Comparison of ENCODE assay signal across 8 mouse cellular contexts in genomic region chr19:57356273-57356672, GRCm38 (mm10). TPM values are rescaled to one million over a fixed set of nuclear protein-coding genes. Genes with fewer than 3 reads are reported as not detected.
A peak's percentile ranks its signal among the peaks of the same experiment; 100 is the strongest.
DNase-seq lines count a peak whose midpoint lies in the region; ATAC-seq lines count a peak whose summit lies in the region.

No protein-coding gene starts in this region.

- DNase-seq in kidney, adult 18-20 months: no peak
- no peak for DNase-seq in right cerebral cortex, adult 18-20 months
- DNase-seq in right cerebral cortex, adult 2 months (ENCODE audit: low spot score in 2 of 2): no peak

- no peak overlapping the region for H3K4me2 ChIP-seq in kidney, embryonic 14.5 days (replicated peaks; ENCODE audit: low read depth, low read length)
- H3K4me2 ChIP-seq in liver, embryonic 12.5 days: 0 out of 2 replicates have a peak overlapping the region, but pooled peaks have one; percentile 27
- H3K4me2 ChIP-seq in stomach, embryonic 16.5 days (ENCODE audit: low read depth, low read length): peak overlapping the region; percentile 7; the same call in 1 of the 2 replicates

- no peaks in the 10 kb centered on the region for H3K27me3 ChIP-seq in kidney, embryonic 14.5 days (ENCODE audit: control insufficient read depth, insufficient read depth, low read length)
- no peaks in the 10 kb centered on the region for H3K27me3 ChIP-seq in liver, embryonic 12.5 days (replicated peaks)
- no peaks in the 10 kb centered on the region for H3K27me3 ChIP-seq in stomach, embryonic 16.5 days (ENCODE audit: control insufficient read depth, insufficient read depth, low read length)

- whole genome bisulfite sequencing in kidney, embryonic 14.5 days: 63% methylated on average over 7 of the region's 7 CpGs
- WGBS in liver, embryonic 12.5 days (ENCODE audit: insufficient replicate concordance): 50% methylated on average over 7 of the region's 7 CpGs
- WGBS in stomach, embryonic 16.5 days: 41% methylated on average over 7 of the region's 7 CpGs

- peaks cover 8% of the 10 kb centered on the region; the same call in 1 of the 2 replicates for H3K4me1 ChIP-seq in kidney, embryonic 14.5 days (ENCODE audit: control insufficient read depth, insufficient read depth, low read length)
- peaks cover 26% of the 10 kb centered on the region for H3K4me1 ChIP-seq in brown adipose tissue, adult 24 weeks (ENCODE audit: control insufficient read depth, insufficient read depth, insufficient read length, low read length)
- peaks cover 56% of the 10 kb centered on the region for H3K4me1 ChIP-seq in liver, embryonic 12.5 days
- H3K4me1 ChIP-seq in stomach, embryonic 16.5 days (ENCODE audit: control insufficient read depth, insufficient read depth, low read length): peaks cover 20% of the 10 kb centered on the region

- H3K4me3 ChIP-seq in kidney, embryonic 14.5 days (ENCODE audit: low read length): no peak overlapping the region
- peak overlapping the region; percentile 27; the same call in 1 of the 2 replicates for H3K4me3 ChIP-seq in brown adipose tissue, adult 24 weeks (ENCODE audit: insufficient read depth, low read depth, low read length)
- no peak overlapping the region for H3K4me3 ChIP-seq in liver, embryonic 12.5 days
- H3K4me3 ChIP-seq in stomach, embryonic 16.5 days (replicated peaks; ENCODE audit: low read length): no peak overlapping the region

- H3K9me3 ChIP-seq in kidney, embryonic 14.5 days (ENCODE audit: control insufficient read depth, low read length): no peaks in the 10 kb centered on the region
- H3K9me3 ChIP-seq in liver, embryonic 12.5 days (replicated peaks): no peaks in the 10 kb centered on the region
- no peaks in the 10 kb centered on the region for H3K9me3 ChIP-seq in stomach, embryonic 16.5 days (replicated peaks; ENCODE audit: control insufficient read depth, low read length)

- no peak for ATAC-seq in kidney, embryonic 14.5 days (ENCODE audit: low FRiP score, low TSS enrichment)
- no peak for ATAC-seq in liver, embryonic 12.5 days
- ATAC-seq in stomach, embryonic 16.5 days (ENCODE audit: insufficient read depth, low FRiP score): no peak
- no peak for ATAC-seq in activated CD4-positive, CD25-positive, alpha-beta regulatory T cell, adult 4 months

- H3K9ac ChIP-seq in kidney, embryonic 14.5 days (ENCODE audit: low read depth, low read length): no peak overlapping the region
- no peak overlapping the region for H3K9ac ChIP-seq in liver, embryonic 12.5 days
- 0 out of 2 replicates have a peak overlapping the region, but pooled peaks have one; percentile 18 for H3K9ac ChIP-seq in stomach, embryonic 16.5 days (ENCODE audit: low read length)

- H3K27ac ChIP-seq in kidney, embryonic 14.5 days (ENCODE audit: low read depth, low read length): peak overlapping the region; percentile 42
- H3K27ac ChIP-seq in brown adipose tissue, adult 24 weeks (replicated peaks; ENCODE audit: low read depth, low read length): peak overlapping the region; percentile 74
- H3K27ac ChIP-seq in liver, embryonic 12.5 days: peak overlapping the region; percentile 43; the same call in 1 of the 2 replicates
- peak overlapping the region; percentile 69 for H3K27ac ChIP-seq in stomach, embryonic 16.5 days (ENCODE audit: low read length)

- H3K36me3 ChIP-seq in kidney, embryonic 14.5 days (ENCODE audit: control insufficient read depth, insufficient read depth, low read length): no peaks in the 10 kb centered on the region
- peaks cover 6% of the 10 kb centered on the region; the same call in 1 of the 2 replicates for H3K36me3 ChIP-seq in liver, embryonic 12.5 days
- H3K36me3 ChIP-seq in stomach, embryonic 16.5 days (ENCODE audit: control insufficient read depth, insufficient read depth, low read length): no peaks in the 10 kb centered on the region

RNA-seq across cellular contexts. Expression of gene Fam160b1, which starts 4.2 kb away (rescaled TPM):
- polyA plus RNA-seq in kidney, embryonic 14.5 days (2014; fragmentation: Nextera tagmentation; extraction: Ambion mirVana): 13.5 and 18.1 TPM in 2 replicates
- polyA plus RNA-seq in brown adipose tissue, adult 24 weeks (2012; ENCODE audit: insufficient read depth, insufficient read length, missing spikeins): 9.0 and 9.3 TPM in 2 replicates
- 9.2 and 9.5 TPM in 2 replicates for polyA plus RNA-seq in liver, embryonic 12.5 days (2016; fragmentation: Nextera tagmentation; extraction: Ambion mirVana)
- polyA plus RNA-seq in stomach, embryonic 16.5 days (2015; fragmentation: Nextera tagmentation; extraction: Ambion mirVana): 11.6 and 12.4 TPM in 2 replicates
- 1 to 10 TPM; 8.3 to 9.0 TPM for polyA plus RNA-seq in activated CD4-positive, CD25-positive, alpha-beta regulatory T cell, adult 4 months (2017; shearing (Covaris generic))

RNA-seq across cellular contexts. Expression of gene Ablim1, which starts 41.6 kb away (rescaled TPM):
- 21.0 and 36.0 TPM in 2 replicates for polyA plus RNA-seq in kidney, embryonic 14.5 days (2014; fragmentation: Nextera tagmentation; extraction: Ambion mirVana)
- polyA plus RNA-seq in brown adipose tissue, adult 24 weeks (2012; ENCODE audit: insufficient read depth, insufficient read length, missing spikeins): 52.5 and 54.2 TPM in 2 replicates
- polyA plus RNA-seq in liver, embryonic 12.5 days (2016; fragmentation: Nextera tagmentation; extraction: Ambion mirVana): 6.1 and 7.8 TPM in 2 replicates
- 66.5 and 85.4 TPM in 2 replicates for polyA plus RNA-seq in stomach, embryonic 16.5 days (2015; fragmentation: Nextera tagmentation; extraction: Ambion mirVana)
- polyA plus RNA-seq in activated CD4-positive, CD25-positive, alpha-beta regulatory T cell, adult 4 months (2017; shearing (Covaris generic)): 100 to 1,000 TPM; 268 to 273 TPM
